Mouse (Mus musculus): ENCODE data around the gene Ddx56. TPM values are rescaled to one million over a fixed set of nuclear protein-coding genes. Genes with fewer than 3 reads are reported as not detected.

Ddx56 gene
- 7.5 and 7.6 TPM in 2 replicates for polyA plus RNA-seq (2012; ENCODE audit: low replicate concordance)

DNA sequence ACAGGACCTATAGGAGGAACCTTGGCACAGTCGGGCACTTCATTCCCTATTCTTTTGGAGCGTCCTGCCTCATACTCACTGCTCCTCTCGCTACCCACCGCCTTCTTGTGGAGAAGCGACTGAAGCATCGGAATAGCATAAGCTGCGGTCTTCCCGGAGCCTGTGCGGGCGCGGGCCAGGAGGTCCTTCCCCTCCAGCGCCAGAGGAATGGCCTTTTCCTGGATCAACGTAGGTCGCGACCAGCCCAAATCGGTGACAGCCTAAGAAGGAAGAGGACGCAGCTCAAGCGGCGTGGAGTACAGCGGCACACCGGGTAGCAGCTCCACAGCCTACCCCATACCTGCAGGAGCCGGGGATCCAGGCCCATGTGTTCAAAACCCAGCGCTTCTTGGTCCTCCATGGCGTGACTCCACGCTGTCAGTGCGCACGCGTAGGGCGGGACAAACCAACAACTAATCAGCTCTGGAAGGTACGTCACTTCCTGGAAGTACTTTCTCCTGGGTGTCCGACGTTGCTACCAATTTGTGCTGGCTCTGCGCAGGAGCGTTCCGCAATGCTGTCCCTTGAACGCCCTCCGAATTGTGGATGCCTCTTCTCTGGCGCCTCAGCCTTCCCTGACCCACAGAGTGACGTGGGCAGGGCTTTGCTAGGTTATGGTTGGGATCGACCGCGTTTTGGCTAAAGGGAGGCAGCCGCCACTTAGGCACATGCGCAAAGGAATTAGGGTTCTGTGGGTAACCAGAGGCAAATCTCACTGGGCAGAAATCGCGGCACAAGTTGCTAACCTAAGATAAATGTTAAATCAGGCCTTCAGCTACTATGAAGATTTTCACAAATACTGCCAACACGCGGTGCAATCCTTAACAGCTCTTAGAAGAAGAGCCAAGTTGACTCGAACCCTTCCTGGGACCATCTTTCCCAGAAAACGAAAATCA is at the start of gene Ddx56:
Gene Ddx56, minus strand, starts transcription at position 453 of the 935 bp plus-strand sequence.

DNA sequence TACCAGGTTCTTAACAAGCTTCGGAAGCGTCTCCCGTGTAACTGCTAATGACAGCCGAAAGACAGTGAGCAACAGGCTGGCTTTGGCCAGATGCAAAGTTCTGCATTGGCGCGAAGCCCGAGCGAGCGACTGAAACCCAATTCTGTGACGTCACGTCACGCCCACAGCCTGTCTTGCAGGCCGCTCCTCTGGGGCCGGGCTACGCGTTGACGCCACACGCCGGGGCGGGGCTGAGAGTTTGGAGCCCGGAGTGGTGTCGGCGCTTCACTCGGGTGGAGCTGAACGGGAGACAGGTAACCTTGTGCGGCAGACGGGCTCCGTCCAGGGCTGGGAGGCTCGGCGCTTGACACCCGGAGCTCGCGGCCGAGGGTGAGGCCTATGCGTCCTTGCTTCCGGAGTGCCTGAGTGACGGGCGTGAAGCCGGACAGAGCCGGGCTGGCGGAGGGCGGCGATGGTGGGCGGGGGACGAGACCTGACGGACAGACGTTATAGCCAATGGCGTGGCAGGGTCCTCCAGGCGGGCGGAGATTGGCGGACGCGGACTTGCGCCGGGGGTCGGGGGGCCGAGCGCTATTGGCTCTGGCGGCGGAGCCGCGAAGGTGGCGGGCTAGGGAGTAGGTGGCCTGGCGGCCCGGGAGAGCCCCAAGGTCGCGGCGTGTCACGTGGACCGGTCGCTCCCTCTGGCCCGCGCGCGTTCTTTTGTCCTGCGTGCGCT is 24.0 kb upstream of the Ddx56 start, which contains the start of gene Ogdh:
Gene Ogdh, plus strand, starts transcription at position 233 of the 715 bp plus-strand sequence.

DNA sequence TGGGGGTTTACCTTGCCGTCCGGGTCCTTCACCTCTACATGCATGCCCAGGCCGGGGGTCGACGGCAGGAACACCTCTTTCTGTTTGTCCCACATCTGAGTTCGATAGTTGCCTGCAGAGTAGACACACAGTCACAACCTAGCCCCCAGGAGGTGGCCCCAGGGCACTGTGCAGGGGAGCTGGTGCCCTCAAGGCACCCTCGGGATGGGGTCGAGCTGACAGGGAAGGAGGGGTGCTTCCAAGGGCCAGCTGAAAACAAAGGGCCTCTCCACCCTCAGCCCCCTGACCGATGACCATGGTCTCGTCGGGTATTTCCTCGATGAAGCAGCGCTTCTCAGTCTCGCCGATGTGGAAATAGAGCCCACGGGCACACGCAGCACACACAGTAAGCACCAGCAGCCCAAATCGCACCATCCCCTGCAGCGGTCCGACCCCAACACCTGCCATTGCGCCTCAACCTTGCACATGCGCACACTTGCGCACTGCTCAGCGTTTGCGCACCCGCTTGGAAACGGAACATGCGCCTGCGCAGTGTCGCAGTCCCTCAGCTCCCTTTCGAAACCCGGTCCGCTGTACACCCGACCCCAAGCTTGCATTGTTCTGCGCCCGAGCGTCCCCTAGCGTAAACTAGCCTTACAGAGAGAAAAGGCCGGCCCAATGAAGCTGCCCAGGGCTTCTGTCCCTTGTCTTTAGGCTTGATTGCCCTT is 7.0 kb upstream of the Ddx56 start, which contains the start of gene Tmed4:
Gene Tmed4, minus strand, starts transcription at position 484 of the 707 bp plus-strand sequence.

DNA sequence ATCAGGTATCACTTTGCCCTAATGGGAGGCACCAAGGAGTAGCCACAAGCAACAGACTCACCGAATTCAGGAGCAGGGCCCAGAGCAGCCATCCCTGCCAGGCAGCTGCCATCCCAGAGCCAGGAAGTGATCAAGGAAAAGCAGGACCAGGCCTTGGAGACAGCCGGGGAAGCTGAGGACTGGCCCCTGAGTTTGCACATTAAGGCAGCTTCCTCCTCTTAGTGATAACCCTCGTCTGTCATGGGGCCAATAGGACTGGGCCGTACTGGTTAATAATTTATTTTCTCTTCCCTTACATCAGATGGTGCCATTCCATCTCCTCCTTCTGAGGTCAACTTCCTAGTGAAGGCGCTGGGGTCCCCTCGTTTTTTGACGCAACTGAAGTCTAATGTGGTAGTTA is 37.6 kb downstream of the Ddx56 start, which contains the start of gene Npc1l1:
Gene Npc1l1, minus strand, starts transcription at position 132 of the 400 bp plus-strand sequence.

Other genes starting within 250 kb of the Ddx56 start
- gene Camk2b, start 201.4 kb downstream of the Ddx56 start, polyA plus RNA-seq (2012; ENCODE audit: low replicate concordance): 0.30 and 0.88 TPM in 2 replicates
- 0.09 TPM in 1 of 2 replicates, not detected in the other for gene A730071L15Rik, start 67.7 kb downstream of the Ddx56 start, polyA plus RNA-seq (2012; ENCODE audit: low replicate concordance)
- 26.0 and 31.2 TPM in 2 replicates for gene Nudcd3, start 67.4 kb downstream of the Ddx56 start, polyA plus RNA-seq (2012; ENCODE audit: low replicate concordance)
- not detected in 2 replicates for gene Npc1l1, start 37.6 kb downstream of the Ddx56 start, polyA plus RNA-seq (2012; ENCODE audit: low replicate concordance)
- 34.6 and 44.7 TPM in 2 replicates for gene Tmed4, start 7.1 kb upstream of the Ddx56 start, polyA plus RNA-seq (2012; ENCODE audit: low replicate concordance)
- gene Ogdh, start 23.9 kb upstream of the Ddx56 start, polyA plus RNA-seq (2012; ENCODE audit: low replicate concordance): 15.4 and 65.2 TPM in 2 replicates
- gene Zmiz2, start 121.3 kb upstream of the Ddx56 start, polyA plus RNA-seq (2012; ENCODE audit: low replicate concordance): 477 and 884 TPM in 2 replicates
- gene Ppia, start 147.7 kb upstream of the Ddx56 start, polyA plus RNA-seq (2012; ENCODE audit: low replicate concordance): 75.6 and 176 TPM in 2 replicates
- 28.5 and 39.0 TPM in 2 replicates for gene H2afv, start 176.7 kb upstream of the Ddx56 start, polyA plus RNA-seq (2012; ENCODE audit: low replicate concordance)
- 16.1 and 24.7 TPM in 2 replicates for gene Purb, start 208.1 kb upstream of the Ddx56 start, polyA plus RNA-seq (2012; ENCODE audit: low replicate concordance)

Data from hematopoietic multipotent progenitor cell, adult 10-12 weeks (in vitro differentiated cells).